Mouse (Mus musculus) myocyte (in vitro differentiated cells): ENCODE results near the gene Akap13.

Source experiments
- CEBPB ChIP-seq: IDR thresholded peaks from 2 replicates; pipeline ENCODE4 v1.6.1; 2011; ENCODE audit warnings: mild to moderate bottlenecking, moderate library complexity; ENCODE audit not compliant: poor library complexity, insufficient read depth, severe bottlenecking
- MAX ChIP-seq: IDR thresholded peaks from one replicate; pipeline ENCODE4 v1.6.1; 2011; ENCODE audit warnings: low read depth, mild to moderate bottlenecking, control low read depth
- MYOD1 ChIP-seq, 3 experiments: IDR thresholded peaks; one replicate each; pipeline ENCODE4 v1.6.1; 2011; ENCODE audit warnings: control low read depth in 2 of 3, low read depth in 2 of 3, mild to moderate bottlenecking in 2 of 3, moderate library complexity in 1 of 3; ENCODE audit not compliant: insufficient read length in 2 of 3, control insufficient read depth in 1 of 3
- POLR2A ChIP-seq: IDR thresholded peaks from one replicate; pipeline ENCODE4 v1.6.1; 2011; ENCODE audit warnings: low read depth, mild to moderate bottlenecking, control low read depth, moderate library complexity; ENCODE audit not compliant: insufficient read length
- TCF12 ChIP-seq: IDR thresholded peaks from one replicate; pipeline ENCODE4 v1.6.1; 2011; ENCODE audit warnings: mild to moderate bottlenecking, control low read depth; ENCODE audit not compliant: poor library complexity, insufficient read depth, severe bottlenecking
- TCF3 ChIP-seq: IDR thresholded peaks from one replicate; pipeline ENCODE4 v1.6.1; 2011; ENCODE audit warnings: low read depth, control low read depth; ENCODE audit not compliant: insufficient read length
- USF1 ChIP-seq: IDR thresholded peaks from one replicate; pipeline ENCODE4 v1.6.1; 2011; ENCODE audit warnings: low read depth, mild to moderate bottlenecking, control low read depth, moderate library complexity

DNA sequence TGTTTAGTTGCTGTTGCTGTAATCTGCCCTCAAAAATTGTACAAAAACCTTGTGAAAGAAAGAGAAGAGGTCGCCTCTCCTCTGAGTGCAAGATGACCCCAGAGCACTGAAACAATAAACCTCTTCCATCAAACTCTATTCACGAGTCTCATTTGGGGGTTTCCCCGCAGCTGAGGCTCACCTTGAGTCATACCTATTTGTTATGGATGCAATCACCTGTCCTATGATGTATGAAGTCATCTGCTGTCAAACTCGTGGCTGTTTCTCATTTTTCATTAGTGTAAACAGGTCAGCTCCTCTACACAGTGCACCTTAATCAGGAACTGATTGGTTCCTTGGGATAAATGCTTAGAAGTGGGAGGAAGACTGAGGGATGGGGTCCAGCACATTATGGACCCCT, 345.2 kb downstream of the Akap13 start:
- TF ChIP-seq MYOD1 (IDR thresholded peaks at IDR 0.05; ENCODE audit: control insufficient read depth in 1 of 3, insufficient read length in 2 of 3, low read depth in 2 of 3) (no peak), POLR2A (no peak), MAX (no peak), TCF12 (no peak), CEBPB (no peak), USF1 (no peak), TCF3 (no peak)
